Mouse (Mus musculus) heart, embryonic 14.5 days (tissue): ENCODE data around the gene Slc25a33. TPM values are rescaled to one million over a fixed set of nuclear protein-coding genes. Genes with fewer than 3 reads are reported as not detected.

Source experiments
- ATAC-seq: fragments of 200-750 bp; cut with Nextera tagmentation; 2 replicates; pipeline ENCODE4 v1.8.0; 2017; ENCODE audit warnings: low read depth, moderate TSS enrichment; ENCODE audit not compliant: insufficient number of reproducible peaks, insufficient read depth, low FRiP score
- H3K27ac ChIP-seq, 2 experiments: fragments of 200-500 bp in 1 of 2; fragments of 300-500 bp in 1 of 2; sonication (generic) in 1 of 2; replicated peaks in 1 of 2; 2 replicates each; pipeline ENCODE4 v1.5.1; 2012 to 2014; ENCODE audit warnings: low read depth in 2 of 2, low read length in 2 of 2, control low read depth in 1 of 2, mild to moderate bottlenecking in 1 of 2, mixed read lengths in 1 of 2; ENCODE audit not compliant: control insufficient read depth in 1 of 2, insufficient read depth in 1 of 2
- H3K27me3 ChIP-seq: fragments of 300-500 bp; sonication (generic); 2 replicates; pipeline ENCODE4 v1.6.1; 2014; ENCODE audit warnings: mild to moderate bottlenecking, low read length, control low read depth; ENCODE audit not compliant: control insufficient read depth, insufficient read depth
- H3K36me3 ChIP-seq: fragments of 300-500 bp; sonication (generic); 2 replicates; pipeline ENCODE4 v1.6.1; 2014; ENCODE audit warnings: mild to moderate bottlenecking, control low read depth, low read length, mixed read lengths; ENCODE audit not compliant: control insufficient read depth, insufficient read depth
- H3K4me1 ChIP-seq, 2 experiments: fragments of 200-500 bp in 1 of 2; fragments of 300-500 bp in 1 of 2; sonication (generic) in 1 of 2; 2 replicates each; pipeline ENCODE4 v1.6.1; 2012 to 2014; ENCODE audit warnings: low read length in 2 of 2, control low read depth in 1 of 2, mixed read lengths in 1 of 2; ENCODE audit not compliant: control insufficient read depth in 2 of 2, insufficient read depth in 2 of 2
- H3K4me2 ChIP-seq: fragments of 300-500 bp; sonication (generic); 2 replicates; pipeline ENCODE4 v1.6.1; 2014; ENCODE audit warnings: mild to moderate bottlenecking, low read length
- H3K4me3 ChIP-seq, 2 experiments: fragments of 200-500 bp in 1 of 2; fragments of 300-500 bp in 1 of 2; sonication (generic) in 1 of 2; 2 replicates each; pipeline ENCODE4 v1.5.1; 2012 to 2014; ENCODE audit warnings: low read length in 2 of 2, mild to moderate bottlenecking in 2 of 2, control low read depth in 1 of 2, low read depth in 1 of 2, moderate library complexity in 1 of 2; ENCODE audit not compliant: control insufficient read depth in 1 of 2, insufficient read depth in 1 of 2
- H3K9ac ChIP-seq: fragments of 300-500 bp; sonication (generic); 2 replicates; pipeline ENCODE4 v1.6.1; 2014; ENCODE audit warnings: mild to moderate bottlenecking, low read length
- H3K9me3 ChIP-seq: fragments of 300-500 bp; sonication (generic); 2 replicates; pipeline ENCODE4 v1.6.1; 2016; ENCODE audit warnings: low read length, control low read depth; ENCODE audit not compliant: control insufficient read depth
- WGBS: fragments of 180-500 bp; shearing (Covaris S2); extraction: QIAGEN DNeasy Blood & Tissue Kit; methylation state at CpG from one replicate; pipeline ENCODE4 v1.1.7; 2014; 5-methylcytosine and 5-hydroxymethylcytosine counted together
- polyA plus RNA-seq: library from polyadenylated mRNA; unstranded; fragments of >200 nt; fragmentation: Nextera tagmentation; extraction: Ambion mirVana; gene quantifications from 2 replicates; pipeline ENCODE4 v1.2.1, GENCODE M21; 2014

Gene Slc25a33
- polyA plus RNA-seq, 1 experiment from 2014 or later, result 5.9 TPM

DNA sequence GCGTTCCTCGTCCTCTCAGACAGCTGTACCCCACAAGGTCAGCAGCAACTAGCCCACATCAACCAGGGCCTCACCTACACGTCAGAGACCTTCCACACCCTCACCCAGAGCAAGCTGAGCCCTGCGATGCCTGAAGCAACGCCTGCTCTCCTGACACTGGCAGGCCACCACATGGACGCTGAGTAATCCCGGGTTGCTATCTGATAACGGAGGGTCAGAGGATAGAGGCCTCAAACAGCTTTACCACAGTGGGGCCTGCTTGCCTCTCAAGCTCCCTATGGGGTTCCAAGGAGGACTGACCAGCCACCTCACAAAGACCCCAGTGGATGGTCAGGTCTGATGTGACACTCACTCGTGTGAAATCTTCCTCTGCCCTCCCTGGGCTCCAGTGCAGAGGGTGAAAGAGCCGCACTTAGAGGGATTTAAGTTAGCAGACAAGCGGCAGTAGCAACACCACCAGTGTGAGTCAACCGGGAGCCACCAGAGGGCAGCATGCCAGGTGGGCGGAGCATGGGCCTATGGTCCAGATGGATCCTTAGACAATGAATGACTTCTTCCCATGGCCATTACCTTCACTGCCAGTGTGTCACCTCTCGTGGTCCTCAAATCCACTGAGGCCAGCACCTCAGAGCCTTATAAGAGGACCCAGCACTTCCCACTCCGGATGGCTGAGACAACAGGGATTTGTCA, 48.3 kb downstream of the Slc25a33 start:
- no peak overlapping the region for H3K4me2 ChIP-seq
- WGBS, result 48% methylated on average over 15 of the region's 15 CpGs
- H3K4me3 ChIP-seq, result no peak overlapping the region
- H3K36me3 ChIP-seq, result peaks cover 95% of the 10 kb centered on the region
- H3K9ac ChIP-seq, result no peak overlapping the region
- ATAC-seq, result no peak
- no peaks in the 10 kb centered on the region for H3K27me3 ChIP-seq
- H3K27ac ChIP-seq, result no peak overlapping the region
- peaks cover under 1 to 9% of the 10 kb centered on the region in 2 experiments; a peak in 2 of 4 replicates for H3K4me1 ChIP-seq
- no peaks in the 10 kb centered on the region for H3K9me3 ChIP-seq

DNA sequence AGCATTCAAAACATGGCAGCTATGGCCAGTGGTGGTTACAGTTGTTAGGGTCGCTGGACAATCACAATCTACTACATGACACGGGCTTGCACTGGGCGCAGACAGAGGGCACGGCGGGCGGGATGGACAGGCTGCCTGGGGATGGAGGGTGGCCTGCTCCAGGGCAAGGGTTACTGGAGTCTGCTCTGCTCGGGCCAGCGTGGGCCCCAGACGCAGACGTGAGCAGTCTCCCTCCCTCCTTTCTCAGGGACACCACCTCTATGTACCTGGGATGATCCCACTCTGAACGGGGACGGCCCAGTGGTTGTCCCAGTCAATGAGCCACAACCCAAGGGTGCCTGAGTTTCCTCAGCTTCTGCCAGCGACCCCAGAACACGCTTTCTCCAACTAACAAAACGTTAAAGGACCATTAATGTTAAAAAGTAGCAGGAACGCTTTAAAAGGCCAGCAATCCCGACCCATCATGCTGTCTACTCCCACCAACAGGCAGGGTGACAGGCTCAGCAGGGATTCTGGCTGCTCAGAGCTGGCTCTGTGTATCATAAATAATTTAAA, 49.1 kb downstream of the Slc25a33 start:
- Histone ChIP-seq H3K27me3 (no peaks in the 10 kb centered on the region), H3K4me3 (no peak overlapping the region), H3K27ac (no peak overlapping the region), H3K36me3 (peaks cover 99% of the 10 kb centered on the region), H3K4me2 (no peak overlapping the region), H3K9ac (no peak overlapping the region), H3K4me1 (peaks cover 0 to 8% of the 10 kb centered on the region in 2 experiments; a peak in 1 of 4 replicates), H3K9me3 (no peaks in the 10 kb centered on the region)
- WGBS, result 89% methylated on average over 17 of the region's 17 CpGs
- ATAC-seq, result no peak

DNA sequence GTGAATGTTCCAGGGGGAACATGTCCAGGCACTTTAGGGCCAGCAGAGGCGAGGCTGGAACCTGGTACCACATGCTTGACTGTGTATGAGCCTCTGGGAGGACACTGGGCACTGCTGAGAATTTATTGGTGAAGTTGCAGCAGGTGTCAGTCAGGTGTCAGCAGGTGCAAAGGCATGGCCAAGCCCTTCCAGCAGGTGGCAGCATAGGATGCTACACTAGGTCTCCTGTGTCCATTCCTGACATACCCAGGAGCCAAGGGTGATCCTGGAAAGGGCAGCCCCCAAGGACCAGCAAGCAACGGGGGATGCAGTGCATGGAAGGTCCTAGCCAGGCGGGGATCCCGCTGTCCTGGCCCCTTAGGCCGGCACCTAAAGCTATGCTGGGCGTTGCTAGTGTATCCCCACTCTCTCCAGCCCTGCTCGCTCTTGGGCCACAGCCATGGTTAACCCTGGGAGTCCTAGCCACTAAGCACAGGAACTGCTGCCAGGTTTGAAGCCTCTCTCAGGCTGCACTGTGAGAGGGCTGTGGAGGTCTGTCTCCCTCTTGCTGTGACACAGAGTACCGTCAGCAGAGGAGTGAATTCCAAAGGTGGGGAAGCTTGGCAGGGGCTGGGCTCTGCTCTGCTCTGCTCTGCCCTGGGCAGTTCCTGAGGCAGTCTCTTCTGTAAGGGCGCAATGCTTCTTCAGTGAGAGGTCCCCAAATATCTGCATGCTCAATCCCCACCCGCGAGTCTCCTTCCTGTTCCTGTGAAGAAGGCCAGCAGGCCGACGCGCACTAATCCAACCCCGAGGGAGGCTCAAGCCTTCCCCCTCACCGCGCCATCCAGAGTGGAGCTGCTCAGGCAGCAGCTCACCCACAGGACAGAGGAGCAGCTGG, 50.0 kb downstream of the Slc25a33 start:
- ATAC-seq, result peak; percentile 36; the same call in 1 of the 2 replicates

DNA sequence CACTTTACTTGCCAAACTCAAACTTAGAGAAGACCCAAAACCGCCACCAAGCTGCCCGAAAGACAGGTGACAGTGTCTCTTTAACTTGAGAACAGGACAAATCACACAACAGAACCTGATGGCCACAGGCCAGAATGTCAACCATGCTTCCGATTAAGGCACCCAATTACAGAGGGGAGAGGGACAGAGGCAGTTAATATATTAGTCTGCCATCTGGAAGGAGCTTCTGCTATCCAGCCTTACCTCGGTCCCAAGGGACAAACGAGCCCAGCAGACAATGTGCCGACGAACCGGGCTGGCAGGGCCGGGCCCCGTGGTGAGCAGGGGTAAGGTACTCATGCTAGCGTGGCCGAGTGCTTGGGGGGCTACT, 51.1 kb downstream of the Slc25a33 start:
- Histone ChIP-seq H3K27me3 (no peaks in the 10 kb centered on the region), H3K9ac (no peak overlapping the region), H3K27ac (no peak overlapping the region), H3K4me1 (peaks cover 0 to 8% of the 10 kb centered on the region in 2 experiments; a peak in 1 of 4 replicates), H3K4me2 (no peak overlapping the region), H3K9me3 (no peaks in the 10 kb centered on the region), H3K4me3 (no peak overlapping the region), H3K36me3 (peaks cover 99% of the 10 kb centered on the region)
- ATAC-seq, result no peak
- WGBS, result 90% methylated on average over 12 of the region's 12 CpGs

More for the DNA sequence above, 50.0 kb downstream of the Slc25a33 start:
- no peaks in the 10 kb centered on the region for H3K27me3 ChIP-seq
- H3K36me3 ChIP-seq, result peaks cover 99% of the 10 kb centered on the region
- H3K9me3 ChIP-seq, result no peaks in the 10 kb centered on the region
- peaks cover 0 to 8% of the 10 kb centered on the region in 2 experiments; a peak in 1 of 4 replicates for H3K4me1 ChIP-seq
- H3K9ac ChIP-seq, result no peak overlapping the region
- no peak overlapping the region for H3K4me3 ChIP-seq
- WGBS, result 69% methylated on average over 17 of the region's 17 CpGs
- no peak overlapping the region for H3K27ac ChIP-seq
- H3K4me2 ChIP-seq, result no peak overlapping the region

DNA sequence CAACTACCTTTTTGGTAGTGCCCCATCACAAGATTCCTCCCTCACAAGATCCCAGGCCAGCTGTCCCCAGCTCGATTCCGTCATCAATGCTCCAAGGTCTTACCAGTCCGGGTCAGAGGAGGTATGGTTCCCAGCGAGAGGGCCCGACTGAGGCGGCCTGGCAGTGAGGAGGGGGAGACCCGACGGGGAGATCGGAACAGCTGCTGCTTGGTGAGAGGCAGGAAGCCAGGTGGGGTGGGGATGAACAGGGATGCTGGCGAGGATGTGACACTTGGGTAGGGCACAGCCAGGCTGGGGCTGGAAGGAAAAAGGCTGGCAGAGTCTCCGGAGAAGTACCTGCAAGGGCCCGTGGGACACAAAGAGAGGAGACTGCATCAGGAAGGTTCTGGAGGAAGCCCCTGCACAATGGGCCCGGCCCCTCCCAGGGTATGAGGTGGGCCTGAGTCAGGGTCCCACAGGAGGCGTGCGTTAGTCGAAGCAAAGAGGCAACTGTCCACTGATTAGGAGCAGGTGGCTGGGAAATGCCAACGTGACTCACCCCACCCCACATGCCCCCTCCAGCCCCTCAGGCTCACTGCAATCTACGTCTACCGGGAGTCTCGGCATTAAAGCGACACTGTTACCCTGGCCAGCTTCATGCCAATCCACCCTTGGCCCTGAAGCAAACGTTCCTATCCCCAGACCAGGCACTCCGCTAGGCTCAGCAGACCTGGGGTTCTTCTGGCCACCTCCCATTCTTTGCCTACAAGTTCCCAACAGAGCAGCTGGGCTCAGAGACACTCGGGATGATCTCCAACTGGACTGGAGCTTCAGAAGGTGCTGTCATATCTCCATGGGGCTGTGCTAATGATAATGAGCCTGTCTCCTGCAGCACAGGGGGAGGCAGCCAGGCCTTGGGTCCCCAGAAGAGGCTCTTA, 51.7 kb downstream of the Slc25a33 start:
- H3K27ac ChIP-seq, result no peak overlapping the region
- H3K9ac ChIP-seq, result no peak overlapping the region
- no peak overlapping the region for H3K4me2 ChIP-seq
- peaks cover 99% of the 10 kb centered on the region for H3K36me3 ChIP-seq
- H3K4me1 ChIP-seq, result peaks cover 0 to 8% of the 10 kb centered on the region in 2 experiments; a peak in 1 of 4 replicates
- no peak overlapping the region for H3K4me3 ChIP-seq
- H3K9me3 ChIP-seq, result no peaks in the 10 kb centered on the region
- no peaks in the 10 kb centered on the region for H3K27me3 ChIP-seq
- ATAC-seq, result no peak
- 85% methylated on average over 24 of the region's 24 CpGs for WGBS

DNA sequence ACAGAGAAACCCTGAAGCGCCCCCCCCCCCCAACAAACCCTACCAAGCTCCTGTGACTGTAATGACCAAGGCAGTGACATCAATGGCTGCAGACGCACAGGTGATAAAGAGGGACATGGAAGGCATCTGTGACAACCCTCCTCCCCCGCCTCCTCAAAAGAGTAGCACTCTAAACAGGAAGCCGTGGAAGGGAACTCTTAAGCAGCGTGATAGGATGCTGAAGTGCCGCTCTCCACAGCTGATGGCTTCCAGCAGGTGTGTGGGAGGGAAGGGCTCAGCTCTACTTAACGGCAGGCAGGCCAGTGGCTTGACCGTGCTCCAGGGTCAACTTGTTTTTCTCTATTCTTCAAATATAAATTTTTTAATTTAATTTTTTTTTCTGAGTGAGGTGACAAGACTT, 52.9 kb downstream of the Slc25a33 start:
- H3K4me1 ChIP-seq, result peaks cover 0 to 8% of the 10 kb centered on the region in 2 experiments; a peak in 1 of 4 replicates
- H3K27me3 ChIP-seq, result no peaks in the 10 kb centered on the region
- H3K9ac ChIP-seq, result no peak overlapping the region
- no peaks in the 10 kb centered on the region for H3K9me3 ChIP-seq
- no peak overlapping the region for H3K27ac ChIP-seq
- ATAC-seq, result no peak
- no peak overlapping the region for H3K4me3 ChIP-seq
- H3K36me3 ChIP-seq, result peaks cover 99% of the 10 kb centered on the region
- H3K4me2 ChIP-seq, result no peak overlapping the region
- WGBS, result 55% methylated on average over 8 of the region's 8 CpGs

DNA sequence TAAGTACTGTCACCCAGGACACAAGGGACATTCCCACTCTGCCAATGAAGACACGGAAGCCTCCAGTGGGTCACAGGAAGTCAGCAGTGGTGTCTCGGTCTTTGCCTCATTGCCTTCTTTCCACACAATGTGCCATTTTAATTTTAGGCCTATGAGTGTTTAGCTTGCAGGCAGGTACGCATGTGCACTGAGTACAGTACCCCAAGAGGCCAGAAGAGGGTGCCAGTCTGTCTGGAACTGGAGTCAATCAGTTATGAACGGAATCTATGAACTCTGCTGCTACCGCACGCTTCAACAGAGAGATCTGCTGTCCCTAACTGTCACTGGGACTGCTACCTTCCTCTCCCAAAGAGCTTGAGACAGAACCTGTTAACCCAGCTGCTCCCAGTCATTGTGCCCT, 54.4 kb downstream of the Slc25a33 start:
- Histone ChIP-seq H3K27ac (no peak overlapping the region), H3K9ac (no peak overlapping the region), H3K9me3 (no peaks in the 10 kb centered on the region), H3K27me3 (no peaks in the 10 kb centered on the region), H3K4me1 (peaks cover 0 to 8% of the 10 kb centered on the region in 2 experiments; a peak in 1 of 4 replicates), H3K4me2 (no peak overlapping the region), H3K36me3 (peaks cover 99% of the 10 kb centered on the region), H3K4me3 (no peak overlapping the region)
- 76% methylated on average over 6 of the region's 6 CpGs for WGBS
- ATAC-seq, result no peak
